Mouse (Mus musculus): Measurements from ENCODE around the gene Kmo. TPM values are rescaled to one million over a fixed set of nuclear protein-coding genes. Genes with fewer than 3 reads are reported as not detected.

Gene Kmo
- polyA plus RNA-seq, 1 experiment = 0.10 TPM

GRCm38 (mm10) chr1:175602231-175602630 is 17.9 kb upstream of the Kmo start:
- TF ChIP-seq POLR2A (IDR thresholded peaks at IDR 0.05; ENCODE audit: extremely low read depth, insufficient read depth, low read length) (no peak), CTCF (IDR thresholded peaks at IDR 0.05; ENCODE audit: extremely low read depth, insufficient read depth, low read length) (no peak)
- H3K4me1 ChIP-seq (ENCODE audit: control insufficient read depth, insufficient read depth, low read length) = no peaks in the 10 kb centered on the region
- no peak overlapping the region for H3K27ac ChIP-seq (ENCODE audit: insufficient read depth, low read length)
- no peak overlapping the region for H3K4me3 ChIP-seq (ENCODE audit: insufficient read depth, low read length)

DNA sequence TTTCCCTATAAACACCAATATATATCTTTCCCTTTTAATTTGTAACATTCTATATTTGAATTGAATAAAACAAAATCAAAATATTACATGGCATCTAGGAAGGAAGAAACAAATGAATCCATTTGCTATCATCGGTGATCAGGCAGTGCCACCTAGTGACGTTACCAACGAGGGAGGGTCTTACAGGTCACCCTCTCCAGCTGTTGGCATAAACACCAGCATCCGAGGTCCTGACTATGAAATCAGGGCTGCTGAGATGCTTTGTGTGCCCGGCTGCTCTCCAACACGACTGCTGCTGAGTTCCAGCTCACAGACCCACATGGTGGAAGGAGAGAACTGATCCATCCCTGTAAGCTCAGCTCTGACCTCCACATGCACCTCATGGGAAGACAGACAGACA is 16.8 kb upstream of the Kmo start:
- no peak overlapping the region for H3K4me3 ChIP-seq (ENCODE audit: insufficient read depth, low read length)
- TF ChIP-seq CTCF (IDR thresholded peaks at IDR 0.05; ENCODE audit: extremely low read depth, insufficient read depth, low read length) = peak; percentile 60
- no peak for TF ChIP-seq POLR2A (IDR thresholded peaks at IDR 0.05; ENCODE audit: extremely low read depth, insufficient read depth, low read length)
- H3K4me1 ChIP-seq (ENCODE audit: control insufficient read depth, insufficient read depth, low read length) = no peaks in the 10 kb centered on the region
- H3K27ac ChIP-seq (ENCODE audit: insufficient read depth, low read length) = no peak overlapping the region

GRCm38 (mm10) chr1:175607308-175607707 is 12.9 kb upstream of the Kmo start:
- no peak for TF ChIP-seq CTCF (IDR thresholded peaks at IDR 0.05; ENCODE audit: extremely low read depth, insufficient read depth, low read length)
- no peak for TF ChIP-seq POLR2A (IDR thresholded peaks at IDR 0.05; ENCODE audit: extremely low read depth, insufficient read depth, low read length)
- Histone ChIP-seq H3K4me3 (ENCODE audit: insufficient read depth, low read length) (no peak overlapping the region), H3K27ac (ENCODE audit: insufficient read depth, low read length) (no peak overlapping the region), H3K4me1 (ENCODE audit: control insufficient read depth, insufficient read depth, low read length) (no peaks in the 10 kb centered on the region)

- no peak overlapping the region for H3K27ac ChIP-seq (ENCODE audit: insufficient read depth, low read length)
- H3K4me3 ChIP-seq (ENCODE audit: insufficient read depth, low read length) = no peak overlapping the region
- TF ChIP-seq CTCF (IDR thresholded peaks at IDR 0.05; ENCODE audit: extremely low read depth, insufficient read depth, low read length) = no peak
- TF ChIP-seq POLR2A (IDR thresholded peaks at IDR 0.05; ENCODE audit: extremely low read depth, insufficient read depth, low read length) = no peak
- H3K4me1 ChIP-seq (ENCODE audit: control insufficient read depth, insufficient read depth, low read length) = no peaks in the 10 kb centered on the region
These were observed 12.2 kb upstream of the Kmo start for GRCm38 (mm10) chr1:175607838-175608585.

- no peak overlapping the region for H3K27ac ChIP-seq (ENCODE audit: insufficient read depth, low read length)
These were observed 11.5 kb upstream of the Kmo start for GRCm38 (mm10) chr1:175608708-175609107.

DNA sequence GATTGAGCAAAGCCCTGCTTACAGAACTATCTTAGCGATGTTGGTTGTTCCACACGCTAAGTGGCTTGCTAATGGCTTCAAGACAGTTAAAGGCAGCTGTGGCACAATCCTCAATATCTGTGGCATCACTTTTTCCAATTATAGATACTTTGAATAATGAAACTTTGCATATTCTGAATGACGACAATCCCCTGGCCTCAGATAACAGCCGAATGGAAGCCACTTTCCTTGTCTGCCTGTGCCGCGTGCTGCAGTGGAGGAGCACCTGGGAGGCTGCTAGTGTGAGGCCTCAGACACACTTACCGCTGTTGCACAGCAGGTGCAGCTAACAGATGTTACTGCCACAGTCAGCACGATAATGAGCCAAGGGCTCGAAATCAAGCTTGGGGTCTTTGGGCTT is 5.2 kb upstream of the Kmo start:
- Histone ChIP-seq H3K4me1 (ENCODE audit: control insufficient read depth, insufficient read depth, low read length) (no peaks in the 10 kb centered on the region), H3K27ac (ENCODE audit: insufficient read depth, low read length) (no peak overlapping the region), H3K4me3 (ENCODE audit: insufficient read depth, low read length) (no peak overlapping the region)
- TF ChIP-seq POLR2A (IDR thresholded peaks at IDR 0.05; ENCODE audit: extremely low read depth, insufficient read depth, low read length) (no peak), CTCF (IDR thresholded peaks at IDR 0.05; ENCODE audit: extremely low read depth, insufficient read depth, low read length) (no peak)

More at GRCm38 (mm10) chr1:175608708-175609107, 11.5 kb upstream of the Kmo start:
- Histone ChIP-seq H3K4me3 (ENCODE audit: insufficient read depth, low read length) (no peak overlapping the region), H3K4me1 (ENCODE audit: control insufficient read depth, insufficient read depth, low read length) (no peaks in the 10 kb centered on the region)
- TF ChIP-seq POLR2A (IDR thresholded peaks at IDR 0.05; ENCODE audit: extremely low read depth, insufficient read depth, low read length) = no peak
- TF ChIP-seq CTCF (IDR thresholded peaks at IDR 0.05; ENCODE audit: extremely low read depth, insufficient read depth, low read length) = no peak

DNA sequence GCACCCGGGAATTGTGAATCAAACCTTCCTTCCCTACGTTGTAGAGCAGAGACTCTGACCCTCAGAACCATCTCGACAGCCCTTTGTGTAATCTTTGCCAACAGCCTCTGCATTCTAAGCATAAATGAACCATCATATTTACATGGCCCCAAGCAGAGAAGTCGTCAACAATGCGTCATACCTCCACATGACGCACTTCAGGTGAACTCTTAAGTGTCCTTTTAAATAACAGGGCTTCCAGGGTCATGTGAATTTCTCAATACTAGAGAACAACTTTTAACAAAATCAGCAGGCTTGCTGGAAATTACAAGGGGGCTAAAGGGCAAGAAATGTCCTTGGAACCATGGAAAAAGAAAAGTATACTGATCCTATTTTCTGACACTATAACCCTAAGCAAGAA is 3.5 kb downstream of the Kmo start:
- Histone ChIP-seq H3K4me1 (ENCODE audit: control insufficient read depth, insufficient read depth, low read length) (peaks cover 4% of the 10 kb centered on the region), H3K27ac (ENCODE audit: insufficient read depth, low read length) (no peak overlapping the region), H3K4me3 (ENCODE audit: insufficient read depth, low read length) (no peak overlapping the region)
- TF ChIP-seq POLR2A (IDR thresholded peaks at IDR 0.05; ENCODE audit: extremely low read depth, insufficient read depth, low read length) = no peak
- no peak for TF ChIP-seq CTCF (IDR thresholded peaks at IDR 0.05; ENCODE audit: extremely low read depth, insufficient read depth, low read length)

- peaks cover 4% of the 10 kb centered on the region for H3K4me1 ChIP-seq (ENCODE audit: control insufficient read depth, insufficient read depth, low read length)
- TF ChIP-seq CTCF (IDR thresholded peaks at IDR 0.05; ENCODE audit: extremely low read depth, insufficient read depth, low read length) (no peak), POLR2A (IDR thresholded peaks at IDR 0.05; ENCODE audit: extremely low read depth, insufficient read depth, low read length) (peak; percentile 98)
- peak within 1 kb of the TSS; percentile 96 for H3K4me3 ChIP-seq (ENCODE audit: insufficient read depth, low read length)
- H3K27ac ChIP-seq (ENCODE audit: insufficient read depth, low read length) = peak within 1 kb of the TSS; percentile 30
These were observed 5.2 kb downstream of the Kmo start, which contains the start of gene Fh1 for GRCm38 (mm10) chr1:175625257-175625879. Gene Fh1, minus strand, starts transcription at chr1:175625635.

DNA sequence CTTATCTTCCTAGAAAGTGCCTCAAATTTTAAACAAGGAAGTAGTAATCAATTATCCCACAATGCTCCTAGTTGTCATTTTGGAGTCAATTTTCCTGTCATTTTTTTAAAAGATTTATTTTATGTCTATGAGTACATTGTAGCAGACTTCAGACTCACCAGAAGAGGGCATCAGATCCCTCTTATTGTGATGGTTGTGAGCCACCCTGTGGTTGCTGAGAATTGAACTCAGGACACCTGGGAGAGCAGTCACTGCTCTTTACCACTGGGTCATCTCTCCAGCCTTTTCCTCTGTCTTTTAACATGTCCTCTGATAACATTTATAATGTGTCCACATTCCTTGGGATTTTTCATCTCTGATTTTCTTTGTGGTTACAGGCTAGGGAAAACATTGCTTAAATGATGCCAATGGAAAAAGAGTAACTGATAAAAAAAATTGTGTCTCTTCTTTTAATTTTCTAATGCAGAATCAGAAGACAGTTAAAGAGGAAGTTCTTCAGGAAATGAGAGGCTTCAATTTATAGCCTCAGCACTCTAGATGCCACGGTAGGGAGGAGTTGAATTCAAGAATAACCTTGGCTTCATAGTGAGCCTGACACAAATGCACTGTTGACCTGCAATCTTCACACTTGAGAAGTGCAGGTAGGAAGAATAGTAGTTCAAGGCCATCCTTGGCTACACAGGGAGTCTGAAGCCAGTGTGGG is 6.0 kb downstream of the Kmo start:
- Histone ChIP-seq H3K27ac (ENCODE audit: insufficient read depth, low read length) (no peak overlapping the region), H3K4me3 (ENCODE audit: insufficient read depth, low read length) (peak overlapping the region; percentile 96), H3K4me1 (ENCODE audit: control insufficient read depth, insufficient read depth, low read length) (peaks cover 4% of the 10 kb centered on the region)
- TF ChIP-seq POLR2A (IDR thresholded peaks at IDR 0.05; ENCODE audit: extremely low read depth, insufficient read depth, low read length) (no peak), CTCF (IDR thresholded peaks at IDR 0.05; ENCODE audit: extremely low read depth, insufficient read depth, low read length) (peak; percentile 58; the same call in 1 of the 2 replicates)
